Mouse (Mus musculus) hindbrain, embryonic 13.5 days (tissue): ENCODE data around the gene Epha6. TPM values are rescaled to one million over a fixed set of nuclear protein-coding genes. Genes with fewer than 3 reads are reported as not detected.

Experiments used
- ATAC-seq: fragments of 200-750 bp; cut with Nextera tagmentation; 2 replicates; pipeline ENCODE4 v1.8.0; 2017; ENCODE audit warnings: moderate TSS enrichment; ENCODE audit not compliant: low FRiP score
- H3K27ac ChIP-seq: fragments of 300-500 bp; sonication (generic); 2 replicates; pipeline ENCODE4 v1.5.1; 2015; ENCODE audit warnings: inconsistent platforms, mild to moderate bottlenecking, moderate library complexity
- H3K27me3 ChIP-seq: fragments of 300-500 bp; sonication (generic); 2 replicates; pipeline ENCODE4 v1.6.1; 2015; ENCODE audit warnings: mild to moderate bottlenecking, inconsistent platforms
- H3K36me3 ChIP-seq: fragments of 300-500 bp; sonication (generic); 2 replicates; pipeline ENCODE4 v1.6.1; 2015; ENCODE audit warnings: mild to moderate bottlenecking, inconsistent platforms
- H3K4me1 ChIP-seq: fragments of 300-500 bp; sonication (generic); replicated peaks from 2 replicates; pipeline ENCODE4 v1.6.1; 2015; ENCODE audit warnings: inconsistent platforms
- H3K4me2 ChIP-seq: fragments of 300-500 bp; sonication (generic); 2 replicates; pipeline ENCODE4 v1.6.1; 2015; ENCODE audit warnings: inconsistent platforms, mild to moderate bottlenecking, moderate library complexity
- H3K4me3 ChIP-seq: fragments of 300-500 bp; sonication (generic); 2 replicates; pipeline ENCODE4 v1.5.1; 2015; ENCODE audit warnings: mild to moderate bottlenecking, inconsistent platforms
- H3K9ac ChIP-seq: fragments of 300-500 bp; sonication (generic); 2 replicates; pipeline ENCODE4 v1.6.1; 2015; ENCODE audit warnings: mild to moderate bottlenecking, inconsistent platforms
- H3K9me3 ChIP-seq: fragments of 300-500 bp; sonication (generic); 2 replicates; pipeline ENCODE4 v1.6.1; 2016; ENCODE audit warnings: inconsistent platforms
- WGBS: fragments of 180-500 bp; shearing (Covaris S2); methylation state at CpG from one replicate; pipeline ENCODE4 v1.1.7; 2015; 5-methylcytosine and 5-hydroxymethylcytosine counted together
- polyA plus RNA-seq: library from polyadenylated mRNA; unstranded; fragments of >200 nt; fragmentation: Nextera tagmentation; extraction: Ambion mirVana; gene quantifications from 2 replicates; pipeline ENCODE4 v1.2.1, GENCODE M21; 2015

Epha6 gene
- polyA plus RNA-seq = 7.2 and 7.8 TPM in 2 replicates

- Histone ChIP-seq H3K4me3 (peak within 1 kb of the TSS; percentile 68), H3K9me3 (no peaks in the 10 kb centered on the region), H3K9ac (peak within 1 kb of the TSS; percentile 76), H3K27ac (peak within 1 kb of the TSS; percentile 75), H3K27me3 (no peaks in the 10 kb centered on the region), H3K4me1 (peaks cover 20% of the 10 kb centered on the region), H3K4me2 (peak within 1 kb of the TSS; percentile 91), H3K36me3 (no peaks in the 10 kb centered on the region)
- peak; percentile 84 for ATAC-seq
- under 1% methylated on average over 42 of the region's 45 CpGs for WGBS
Observed at GRCm38 (mm10) chr16:60605061-60605831, at the start of gene Epha6. TSS of gene Epha6 (minus strand) at chr16:60605531.

DNA sequence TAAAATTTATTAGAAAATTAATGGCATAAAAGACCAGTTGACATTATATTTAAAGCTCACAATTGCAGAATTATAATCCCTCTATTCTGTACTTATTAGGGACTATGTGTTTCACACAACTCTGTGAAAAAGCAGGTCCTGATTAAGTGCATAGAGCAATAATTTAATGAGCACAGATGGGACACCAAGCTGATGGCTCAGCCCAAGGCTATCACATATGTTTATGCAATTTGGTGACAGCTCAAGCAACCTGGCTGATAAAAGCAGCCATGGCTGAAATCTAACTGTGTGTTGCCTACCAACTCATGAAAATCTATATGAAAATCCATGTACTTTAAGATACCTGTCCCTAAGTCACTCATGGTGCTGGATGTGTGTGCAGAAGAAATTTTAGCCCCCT lies 46.4 kb upstream of the Epha6 start:
- H3K4me2 ChIP-seq = no peak overlapping the region
- H3K27me3 ChIP-seq = no peaks in the 10 kb centered on the region
- no peak for ATAC-seq
- no peaks in the 10 kb centered on the region for H3K4me1 ChIP-seq
- H3K9ac ChIP-seq = no peak overlapping the region
- H3K36me3 ChIP-seq = no peaks in the 10 kb centered on the region
- H3K27ac ChIP-seq = no peak overlapping the region
- H3K4me3 ChIP-seq = no peak overlapping the region
- no peaks in the 10 kb centered on the region for H3K9me3 ChIP-seq

DNA sequence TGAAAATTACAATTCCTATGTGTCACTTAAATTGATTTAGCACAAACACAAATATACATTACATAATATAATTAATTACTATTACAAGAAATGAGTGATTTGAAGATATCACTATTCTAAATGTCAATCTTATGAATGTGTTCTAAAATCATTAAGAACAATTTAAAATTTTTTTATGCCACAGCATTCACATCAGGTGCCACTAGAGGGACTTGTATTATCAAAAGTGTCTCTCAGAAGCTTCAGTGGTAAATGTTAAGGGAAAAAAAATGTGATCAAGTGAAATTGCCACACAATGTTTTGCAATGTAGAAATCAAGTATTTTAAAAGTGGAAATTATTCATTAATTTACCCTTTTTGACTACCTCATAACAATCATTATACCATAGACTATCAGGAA lies 22.8 kb upstream of the Epha6 start:
- Histone ChIP-seq H3K9ac (no peak overlapping the region), H3K36me3 (no peaks in the 10 kb centered on the region), H3K9me3 (no peaks in the 10 kb centered on the region), H3K27me3 (no peaks in the 10 kb centered on the region), H3K4me3 (no peak overlapping the region), H3K4me2 (no peak overlapping the region), H3K4me1 (no peaks in the 10 kb centered on the region), H3K27ac (no peak overlapping the region)
- ATAC-seq = no peak

- H3K4me3 ChIP-seq = peak overlapping the region; percentile 68
- peak; percentile 91 for ATAC-seq
- peak overlapping the region; percentile 76 for H3K9ac ChIP-seq
- peak overlapping the region; percentile 75 for H3K27ac ChIP-seq
- no peaks in the 10 kb centered on the region for H3K36me3 ChIP-seq
- no peaks in the 10 kb centered on the region for H3K9me3 ChIP-seq
- peak overlapping the region; percentile 91 for H3K4me2 ChIP-seq
- H3K4me1 ChIP-seq = peaks cover 20% of the 10 kb centered on the region
- no peaks in the 10 kb centered on the region for H3K27me3 ChIP-seq
- under 1% methylated on average over 38 of the region's 38 CpGs for WGBS
Observed at GRCm38 (mm10) chr16:60605832-60606583, 677 bp upstream of the Epha6 start.

DNA sequence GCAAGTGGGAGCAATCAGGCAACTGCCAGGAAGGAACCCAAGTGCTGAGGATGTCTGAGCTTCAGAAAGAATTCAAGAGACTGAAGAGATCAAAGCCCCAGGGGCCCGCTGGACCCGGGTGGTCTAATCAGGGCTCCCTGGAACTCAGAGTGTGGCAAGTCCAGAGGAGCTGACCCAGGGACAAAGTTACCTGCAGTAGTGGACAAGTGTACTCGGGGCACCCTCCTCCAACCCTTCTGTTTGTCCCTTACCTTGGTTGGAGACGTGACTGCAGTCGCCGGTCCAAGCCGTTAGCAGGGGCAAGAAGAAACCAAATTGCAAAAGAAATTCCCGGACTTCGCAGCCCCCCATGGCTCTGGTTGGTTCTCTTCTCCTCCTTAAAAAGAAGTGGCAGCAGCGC lies 718 bp downstream of the Epha6 start:
- Histone ChIP-seq H3K4me2 (peak overlapping the region; percentile 91), H3K27me3 (no peaks in the 10 kb centered on the region), H3K4me1 (peaks cover 20% of the 10 kb centered on the region), H3K9me3 (no peaks in the 10 kb centered on the region), H3K4me3 (peak overlapping the region; percentile 68), H3K9ac (peak overlapping the region; percentile 76), H3K36me3 (no peaks in the 10 kb centered on the region), H3K27ac (peak overlapping the region; percentile 75)
- ATAC-seq = peak; percentile 0; the same call in 1 of the 2 replicates
- 3% methylated on average over 10 of the region's 10 CpGs for WGBS

DNA sequence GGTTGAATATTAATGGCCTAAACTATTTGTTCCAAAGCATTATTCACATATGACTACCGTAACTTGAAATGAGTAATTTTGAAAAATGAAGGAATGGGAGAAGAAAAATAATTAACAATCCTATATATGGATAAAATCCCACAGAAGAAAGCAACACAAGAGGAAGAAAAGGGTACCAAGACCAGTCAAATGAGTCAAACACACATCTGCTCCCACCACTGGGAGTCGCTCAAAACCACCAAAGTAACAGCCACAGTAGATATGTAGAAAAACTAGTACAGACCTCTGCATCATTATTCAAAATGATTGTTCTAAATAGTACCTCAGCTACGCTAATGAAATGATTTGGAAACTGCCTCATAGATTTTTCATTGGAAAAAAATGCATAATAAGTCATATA lies 20.0 kb downstream of the Epha6 start:
- no peak for ATAC-seq
- WGBS = 80% methylated on average over 3 of the region's 3 CpGs
- H3K27me3 ChIP-seq = no peaks in the 10 kb centered on the region

DNA sequence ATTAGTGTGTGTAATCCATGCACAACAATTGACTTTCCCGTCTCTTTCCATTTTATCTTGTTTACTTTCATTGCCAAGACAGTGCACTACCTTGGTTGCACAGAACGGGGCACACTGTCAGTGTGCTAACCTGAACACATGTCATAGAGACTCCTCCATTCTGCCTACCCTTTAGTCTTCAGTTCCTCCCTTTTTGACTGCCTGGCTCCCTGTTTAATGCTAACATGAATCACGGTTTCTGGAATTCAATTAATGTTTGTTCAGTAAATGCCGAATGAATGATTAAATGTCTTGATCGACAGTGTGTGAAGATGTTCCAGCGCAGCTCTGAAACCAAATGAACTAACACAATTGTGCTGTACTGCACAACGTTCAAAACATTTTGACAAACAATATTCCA lies 20.6 kb downstream of the Epha6 start:
- 75% methylated on average over 7 of the region's 7 CpGs for WGBS
- no peaks in the 10 kb centered on the region for H3K4me1 ChIP-seq
- no peak overlapping the region for H3K4me2 ChIP-seq
- no peak overlapping the region for H3K27ac ChIP-seq
- H3K9me3 ChIP-seq = no peaks in the 10 kb centered on the region
- no peak overlapping the region for H3K9ac ChIP-seq
- no peak overlapping the region for H3K4me3 ChIP-seq
- ATAC-seq = no peak
- no peaks in the 10 kb centered on the region for H3K27me3 ChIP-seq
- no peaks in the 10 kb centered on the region for H3K36me3 ChIP-seq

More for the DNA sequence above, 20.0 kb downstream of the Epha6 start:
- Histone ChIP-seq H3K4me3 (no peak overlapping the region), H3K4me2 (no peak overlapping the region), H3K9ac (no peak overlapping the region), H3K9me3 (no peaks in the 10 kb centered on the region), H3K4me1 (no peaks in the 10 kb centered on the region), H3K36me3 (no peaks in the 10 kb centered on the region), H3K27ac (no peak overlapping the region)

GRCm38 (mm10) chr16:60570546-60570945 lies 34.8 kb downstream of the Epha6 start:
- no peaks in the 10 kb centered on the region for H3K9me3 ChIP-seq
- H3K4me3 ChIP-seq = no peak overlapping the region
- H3K27me3 ChIP-seq = no peaks in the 10 kb centered on the region
- no peak for ATAC-seq
- 60% methylated on average over 2 of the region's 2 CpGs for WGBS
- H3K9ac ChIP-seq = no peak overlapping the region
- H3K4me1 ChIP-seq = no peaks in the 10 kb centered on the region
- no peaks in the 10 kb centered on the region for H3K36me3 ChIP-seq
- H3K27ac ChIP-seq = no peak overlapping the region
- no peak overlapping the region for H3K4me2 ChIP-seq

DNA sequence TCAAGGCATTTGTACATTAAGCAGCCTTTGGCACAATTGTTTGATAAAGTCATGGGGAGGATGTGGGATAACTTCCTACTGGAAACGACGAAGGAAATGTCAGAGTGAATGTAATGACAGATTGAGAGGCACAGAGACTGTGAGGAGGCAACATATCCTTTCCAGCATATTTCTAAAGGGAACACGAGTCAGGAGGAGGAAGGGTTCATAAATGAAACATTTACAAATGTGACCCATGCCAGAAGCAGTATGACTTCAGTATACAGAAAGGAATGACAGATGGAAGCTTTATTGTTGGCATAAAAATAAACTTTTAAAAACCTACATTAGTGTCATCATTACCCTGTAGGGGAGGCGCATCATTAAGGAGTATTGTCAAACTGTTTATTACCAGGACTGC lies 60.9 kb downstream of the Epha6 start:
- Histone ChIP-seq H3K4me3 (no peak overlapping the region), H3K36me3 (no peaks in the 10 kb centered on the region), H3K9ac (no peak overlapping the region), H3K27me3 (no peaks in the 10 kb centered on the region), H3K9me3 (no peaks in the 10 kb centered on the region), H3K27ac (no peak overlapping the region), H3K4me2 (no peak overlapping the region), H3K4me1 (no peaks in the 10 kb centered on the region)
- ATAC-seq = no peak
- 74% methylated on average over 4 of the region's 4 CpGs for WGBS

GRCm38 (mm10) chr16:60538233-60538632 lies 67.1 kb downstream of the Epha6 start:
- Histone ChIP-seq H3K4me2 (no peak overlapping the region), H3K27ac (no peak overlapping the region), H3K4me3 (no peak overlapping the region), H3K27me3 (no peaks in the 10 kb centered on the region), H3K36me3 (no peaks in the 10 kb centered on the region), H3K4me1 (no peaks in the 10 kb centered on the region), H3K9me3 (no peaks in the 10 kb centered on the region), H3K9ac (no peak overlapping the region)
- peak; percentile 68; the same call in 1 of the 2 replicates for ATAC-seq

- Histone ChIP-seq H3K27me3 (no peaks in the 10 kb centered on the region), H3K9ac (no peak overlapping the region), H3K36me3 (no peaks in the 10 kb centered on the region), H3K27ac (no peak overlapping the region), H3K9me3 (no peaks in the 10 kb centered on the region), H3K4me2 (no peak overlapping the region), H3K4me3 (no peak overlapping the region), H3K4me1 (peaks cover 4% of the 10 kb centered on the region; the same call in 1 of the 2 replicates)
- 25% methylated on average over 3 of the region's 3 CpGs for WGBS
- ATAC-seq = peak; percentile 65
Observed at GRCm38 (mm10) chr16:60509707-60510106, 95.6 kb downstream of the Epha6 start.

DNA sequence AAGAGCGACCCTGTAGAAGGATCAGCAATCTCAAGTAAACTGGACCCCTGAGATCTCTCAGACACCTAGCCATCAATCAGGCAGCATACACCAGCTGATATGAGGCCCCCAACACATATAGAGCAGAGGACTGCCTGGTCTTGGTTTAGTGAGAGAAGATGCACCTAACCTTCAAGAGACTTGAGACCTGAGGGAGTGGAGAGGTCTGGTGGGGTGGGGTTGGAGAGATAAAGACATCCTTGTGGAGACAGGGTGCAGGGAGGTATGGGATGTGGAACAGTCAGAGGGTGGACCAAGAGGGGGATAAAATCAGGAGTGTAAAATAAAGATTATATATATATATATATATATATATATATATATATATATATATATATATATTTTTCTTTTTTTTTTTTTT lies 105.8 kb downstream of the Epha6 start:
- Histone ChIP-seq H3K4me3 (no peak overlapping the region), H3K36me3 (no peaks in the 10 kb centered on the region), H3K27ac (no peak overlapping the region), H3K9me3 (no peaks in the 10 kb centered on the region), H3K4me1 (no peaks in the 10 kb centered on the region), H3K27me3 (no peaks in the 10 kb centered on the region), H3K4me2 (no peak overlapping the region), H3K9ac (no peak overlapping the region)
- no peak for ATAC-seq
- WGBS = 95% methylated on average over 1 of the region's 1 CpGs

- Histone ChIP-seq H3K4me2 (no peak overlapping the region), H3K4me1 (no peaks in the 10 kb centered on the region), H3K36me3 (no peaks in the 10 kb centered on the region), H3K27me3 (no peaks in the 10 kb centered on the region), H3K27ac (no peak overlapping the region), H3K4me3 (no peak overlapping the region), H3K9ac (no peak overlapping the region), H3K9me3 (no peaks in the 10 kb centered on the region)
- ATAC-seq = no peak
Observed at GRCm38 (mm10) chr16:60475776-60476175, 129.6 kb downstream of the Epha6 start.
